Mouse (Mus musculus) kidney, adult 11 months (tissue): ENCODE measurements around the gene Mplkip.

ENCODE experiments used
- DNase-seq: peaks from one replicate; pipeline ENCODE4 v3.0.0; 2022

Gene Mplkip

GRCm38 (mm10) chr13:17694911-17695699 is at the start of gene Mplkip, which contains the start of gene Sugct:
Gene Mplkip, plus strand, starts transcription at chr13:17695192.
Gene Sugct, minus strand, starts transcription at chr13:17695553.
- DNase-seq = peak; percentile 100

GRCm38 (mm10) chr13:17667380-17667779 is 27.6 kb upstream of the Mplkip start:
- no peak for DNase-seq

- DNase-seq = peak; percentile 31
Observed at GRCm38 (mm10) chr13:17671122-17671521, 23.9 kb upstream of the Mplkip start.

GRCm38 (mm10) chr13:17689461-17689860 is 5.5 kb upstream of the Mplkip start:
- DNase-seq = peak; percentile 12

GRCm38 (mm10) chr13:17690686-17691085 is 4.3 kb upstream of the Mplkip start:
- DNase-seq = no peak

- no peak for DNase-seq
Observed at GRCm38 (mm10) chr13:17691436-17691835, 3.6 kb upstream of the Mplkip start.

- DNase-seq = peak; percentile 23
Observed at GRCm38 (mm10) chr13:17693816-17694215, 1.2 kb upstream of the Mplkip start.

GRCm38 (mm10) chr13:17694414-17694813 is 578 bp upstream of the Mplkip start:
- DNase-seq = no peak

- no peak for DNase-seq
Observed at GRCm38 (mm10) chr13:17695898-17696580, 1.0 kb downstream of the Mplkip start.

- no peak for DNase-seq
Observed at GRCm38 (mm10) chr13:17700090-17700715, 5.2 kb downstream of the Mplkip start.

GRCm38 (mm10) chr13:17701322-17701721 is 6.3 kb downstream of the Mplkip start:
- no peak for DNase-seq

GRCm38 (mm10) chr13:17702311-17702710 is 7.3 kb downstream of the Mplkip start:
- no peak for DNase-seq

- no peak for DNase-seq
Observed at GRCm38 (mm10) chr13:17705188-17705826, 10.3 kb downstream of the Mplkip start.

- no peak for DNase-seq
Observed at GRCm38 (mm10) chr13:17708784-17709311, 13.9 kb downstream of the Mplkip start.

GRCm38 (mm10) chr13:17717357-17717756 is 22.4 kb downstream of the Mplkip start:
- no peak for DNase-seq

- no peak for DNase-seq
Observed at GRCm38 (mm10) chr13:17727922-17728321, 32.9 kb downstream of the Mplkip start.

- no peak for DNase-seq
Observed at GRCm38 (mm10) chr13:17728798-17729197, 33.8 kb downstream of the Mplkip start.
